Mouse (Mus musculus): ENCODE data around the gene Trpc2.
"Not testable (repeated sequence)": the region's sequence is repeated elsewhere in the genome, so short reads cannot be mapped to it uniquely, and the experiment has no call there.

Gene Trpc2

GRCm38 (mm10) chr7:102082816-102083215 is at the start of gene Trpc2:
Gene Trpc2, plus strand, starts transcription at chr7:102083116.
- no peak for DNase-seq

- DNase-seq = peak; percentile 24
Observed at GRCm38 (mm10) chr7:102034904-102035303, 48.0 kb upstream of the Trpc2 start.

DNA sequence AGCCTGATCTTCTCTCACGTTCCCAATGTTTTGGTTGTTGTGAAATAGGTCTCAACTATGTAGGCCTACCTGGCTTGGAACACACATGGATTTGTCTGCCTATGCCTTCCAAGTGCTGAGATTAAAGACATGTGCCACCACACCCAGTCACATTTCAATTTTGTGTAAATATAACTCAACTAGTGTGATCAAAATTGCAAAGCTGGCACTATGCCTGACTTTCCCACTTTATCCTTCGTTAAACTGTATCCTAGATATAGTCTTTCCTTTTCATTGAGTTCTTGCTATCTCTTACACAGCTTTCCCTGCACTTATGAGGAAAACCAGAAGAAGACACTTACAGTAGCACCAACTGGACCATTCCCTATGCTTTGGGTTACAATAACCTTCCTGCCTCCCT is 47.4 kb upstream of the Trpc2 start:
- no peak for DNase-seq

- DNase-seq = no peak
Observed at GRCm38 (mm10) chr7:102037318-102037717, 45.6 kb upstream of the Trpc2 start.

- DNase-seq = no peak
Observed at GRCm38 (mm10) chr7:102042314-102042713, 40.6 kb upstream of the Trpc2 start.

GRCm38 (mm10) chr7:102048524-102048923 is 34.4 kb upstream of the Trpc2 start:
- DNase-seq = not testable (repeated sequence)

- DNase-seq = no peak
Observed at GRCm38 (mm10) chr7:102061353-102061752, 21.6 kb upstream of the Trpc2 start.

- no peak for DNase-seq
Observed at GRCm38 (mm10) chr7:102062203-102062602, 20.7 kb upstream of the Trpc2 start.

GRCm38 (mm10) chr7:102063891-102064290 is 19.0 kb upstream of the Trpc2 start:
- DNase-seq = no peak

DNA sequence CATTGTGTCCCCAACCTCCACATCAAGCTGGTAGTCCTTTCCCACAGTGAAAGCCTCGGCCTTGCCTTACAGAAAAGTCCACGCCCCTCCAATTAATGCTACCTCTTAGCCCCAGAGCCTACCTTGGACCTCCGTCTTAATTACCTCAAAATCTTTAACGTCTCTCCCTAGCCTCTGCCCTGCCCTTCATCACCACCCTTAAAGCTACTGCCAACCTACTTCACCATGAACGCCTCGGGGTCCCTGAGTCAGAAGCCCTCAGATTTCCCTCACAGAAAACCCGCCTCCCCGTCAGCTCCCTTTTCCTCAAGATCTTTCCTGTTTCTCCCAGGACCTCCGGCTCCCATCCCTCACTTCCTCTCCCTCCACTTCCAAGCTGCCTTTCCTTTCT is 18.3 kb upstream of the Trpc2 start:
- no peak for DNase-seq

DNA sequence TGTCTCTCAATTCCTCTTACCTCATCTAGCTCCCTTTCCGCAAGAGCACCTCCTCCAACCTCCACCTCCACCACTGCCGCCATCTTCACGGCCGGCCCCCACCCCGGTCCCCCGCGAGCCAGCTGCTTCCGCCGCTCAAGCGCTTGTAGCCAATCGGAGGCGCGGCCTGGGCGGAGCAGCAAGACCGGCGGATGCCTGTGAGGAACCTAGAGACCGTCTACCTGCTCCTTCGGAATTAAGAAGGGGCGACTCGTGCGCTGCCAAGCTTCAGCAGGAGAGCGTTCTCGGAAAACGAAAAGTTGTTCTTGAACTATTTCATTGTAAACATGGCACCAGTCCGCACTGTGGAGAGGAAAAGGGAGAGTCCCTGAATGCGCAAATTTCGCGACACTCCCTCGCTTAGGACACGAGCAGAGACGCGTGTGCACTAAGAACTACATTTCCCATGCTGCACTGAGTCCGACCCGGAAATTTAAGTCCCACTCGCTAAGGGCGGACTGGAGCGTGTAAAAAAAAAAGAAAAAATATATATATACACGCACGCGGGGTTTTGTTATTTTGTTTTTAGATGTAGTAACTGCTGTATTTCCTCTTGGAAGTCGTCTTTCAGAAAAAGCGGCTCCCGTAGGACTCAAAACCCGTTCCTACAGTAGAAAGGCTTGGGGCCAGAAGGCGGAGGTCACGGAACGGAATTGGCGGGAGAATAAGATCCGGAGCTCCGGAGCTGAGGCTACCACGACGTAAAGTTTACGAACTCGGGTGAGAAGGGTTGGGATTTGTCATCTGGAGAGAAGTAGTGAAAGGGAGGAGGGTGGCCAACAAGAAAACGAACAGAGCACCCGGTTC is 17.6 kb upstream of the Trpc2 start, which contains the start of the genes Rnf121, Xndc1 and Xntrpc:
TSS of gene Rnf121 (minus strand) at position 424 of the 846 bp plus-strand sequence.
TSS of gene Xndc1 (plus strand) at position 466 of the 846 bp plus-strand sequence.
TSS of gene Xntrpc (plus strand) at position 668 of the 846 bp plus-strand sequence.
- peak; percentile 95 for DNase-seq

- no peak for DNase-seq
Observed at GRCm38 (mm10) chr7:102066363-102066762, 16.6 kb upstream of the Trpc2 start.

DNA sequence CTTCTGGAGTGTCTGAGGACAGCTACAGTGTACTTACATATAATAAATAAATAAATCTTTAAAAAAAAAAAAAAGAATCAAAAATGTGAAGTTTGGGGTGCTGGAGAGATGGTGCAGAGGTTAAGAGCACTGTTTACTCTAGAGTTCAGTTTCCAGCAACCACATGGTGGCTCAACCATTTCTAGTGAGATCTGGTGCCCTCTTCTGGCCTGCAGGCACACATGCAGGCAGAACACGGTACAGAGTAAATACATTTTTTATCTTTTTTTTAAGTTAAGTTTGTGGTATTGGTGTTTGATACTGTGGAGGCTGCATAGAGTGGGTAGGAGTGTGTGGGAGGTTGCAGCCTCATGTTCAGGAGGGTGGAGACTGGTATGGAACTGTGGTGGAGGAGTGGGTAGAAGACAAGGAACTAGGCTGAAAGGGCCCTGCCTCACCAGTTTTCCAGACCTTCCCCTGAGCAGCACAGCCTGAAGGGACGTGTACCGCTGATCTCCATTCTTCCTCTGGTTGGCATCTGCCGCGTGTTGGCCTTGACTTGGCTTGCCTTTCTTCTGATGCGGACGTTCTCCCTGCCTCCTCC is 6.1 kb upstream of the Trpc2 start:
- peak; percentile 44 for DNase-seq

DNA sequence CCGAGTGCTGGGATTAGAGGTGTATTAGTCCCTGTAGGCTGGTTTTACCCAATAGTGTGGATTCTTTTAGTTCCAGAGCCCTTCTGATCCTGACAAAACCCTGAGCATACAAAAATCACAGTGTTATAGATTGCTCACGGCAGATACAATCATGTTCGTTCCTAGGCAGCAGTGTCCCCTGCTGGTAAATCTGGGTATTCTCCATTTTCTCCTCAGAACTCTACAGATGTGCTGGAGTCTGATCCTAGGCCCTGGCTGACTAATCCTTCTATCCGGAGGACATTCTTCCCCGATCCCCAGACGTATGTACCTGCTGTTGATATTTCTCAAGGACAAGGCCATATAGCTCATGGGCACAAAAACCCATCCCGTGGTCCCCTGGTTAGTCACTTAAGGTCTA is 4.4 kb upstream of the Trpc2 start:
- peak; percentile 65 for DNase-seq

GRCm38 (mm10) chr7:102080311-102080710 is 2.6 kb upstream of the Trpc2 start:
- no peak for DNase-seq

DNA sequence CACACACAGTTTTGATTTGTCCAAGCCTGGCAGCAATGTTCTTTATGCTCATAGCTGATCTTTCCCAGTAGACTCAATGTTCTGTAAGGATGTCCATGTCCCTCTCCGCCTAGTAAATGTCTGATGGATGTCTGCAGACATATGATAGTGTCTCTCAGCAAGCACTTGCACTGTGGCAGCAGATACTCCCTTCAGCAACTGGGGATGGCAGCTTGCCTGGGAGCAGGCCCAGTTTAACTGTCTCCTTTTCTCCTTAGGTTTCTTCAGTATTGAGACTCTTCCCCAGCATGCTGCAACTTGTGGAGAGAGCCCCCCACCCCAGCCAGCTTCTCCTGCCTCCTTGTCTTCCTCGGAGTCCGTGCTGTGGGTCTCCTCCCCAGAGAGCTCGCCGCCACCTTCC is 1.1 kb upstream of the Trpc2 start:
- DNase-seq = no peak

DNA sequence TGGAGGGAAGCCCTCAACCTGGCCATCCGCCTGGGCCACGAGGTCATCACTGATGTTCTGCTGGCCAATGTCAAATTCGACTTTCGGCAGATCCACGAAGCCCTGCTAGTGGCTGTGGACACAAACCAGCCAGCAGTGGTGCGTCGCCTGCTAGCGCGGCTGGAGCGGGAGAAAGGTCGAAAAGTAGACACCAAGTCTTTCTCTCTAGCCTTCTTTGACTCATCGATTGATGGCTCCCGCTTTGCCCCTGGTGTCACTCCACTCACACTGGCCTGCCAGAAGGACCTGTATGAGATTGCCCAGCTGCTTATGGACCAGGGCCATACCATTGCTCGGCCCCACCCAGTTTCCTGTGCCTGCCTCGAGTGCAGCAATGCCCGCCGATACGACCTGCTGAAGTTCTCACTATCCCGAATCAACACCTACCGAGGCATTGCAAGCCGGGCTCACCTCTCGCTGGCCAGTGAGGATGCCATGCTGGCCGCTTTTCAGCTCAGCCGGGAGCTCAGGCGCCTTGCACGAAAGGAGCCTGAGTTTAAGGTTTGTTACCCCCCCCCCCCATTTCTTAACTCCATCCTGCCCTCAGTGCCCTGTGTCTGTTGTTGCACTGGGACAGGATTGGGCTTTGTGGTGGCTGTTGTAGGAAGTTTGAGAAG is 1.3 kb downstream of the Trpc2 start:
- no peak for DNase-seq

DNA sequence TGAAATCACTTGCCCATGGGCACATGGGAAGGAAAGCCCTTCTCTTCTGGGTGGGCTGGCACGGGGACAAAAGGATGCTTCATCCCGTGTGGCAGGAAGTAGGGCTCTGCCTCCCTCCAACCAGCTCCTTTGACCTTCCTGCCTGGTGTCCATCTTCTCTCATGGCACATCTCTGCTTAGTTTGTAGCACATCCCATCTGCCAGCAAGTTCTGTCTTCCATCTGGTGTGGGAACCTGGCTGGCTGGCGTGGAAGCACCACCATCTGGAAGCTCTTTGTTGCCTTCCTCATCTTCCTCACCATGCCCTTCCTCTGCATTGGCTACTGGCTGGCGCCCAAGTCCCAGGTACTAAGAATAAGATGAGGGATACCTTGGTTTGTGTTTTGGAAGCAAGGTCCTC is 4.4 kb downstream of the Trpc2 start:
- no peak for DNase-seq

DNA sequence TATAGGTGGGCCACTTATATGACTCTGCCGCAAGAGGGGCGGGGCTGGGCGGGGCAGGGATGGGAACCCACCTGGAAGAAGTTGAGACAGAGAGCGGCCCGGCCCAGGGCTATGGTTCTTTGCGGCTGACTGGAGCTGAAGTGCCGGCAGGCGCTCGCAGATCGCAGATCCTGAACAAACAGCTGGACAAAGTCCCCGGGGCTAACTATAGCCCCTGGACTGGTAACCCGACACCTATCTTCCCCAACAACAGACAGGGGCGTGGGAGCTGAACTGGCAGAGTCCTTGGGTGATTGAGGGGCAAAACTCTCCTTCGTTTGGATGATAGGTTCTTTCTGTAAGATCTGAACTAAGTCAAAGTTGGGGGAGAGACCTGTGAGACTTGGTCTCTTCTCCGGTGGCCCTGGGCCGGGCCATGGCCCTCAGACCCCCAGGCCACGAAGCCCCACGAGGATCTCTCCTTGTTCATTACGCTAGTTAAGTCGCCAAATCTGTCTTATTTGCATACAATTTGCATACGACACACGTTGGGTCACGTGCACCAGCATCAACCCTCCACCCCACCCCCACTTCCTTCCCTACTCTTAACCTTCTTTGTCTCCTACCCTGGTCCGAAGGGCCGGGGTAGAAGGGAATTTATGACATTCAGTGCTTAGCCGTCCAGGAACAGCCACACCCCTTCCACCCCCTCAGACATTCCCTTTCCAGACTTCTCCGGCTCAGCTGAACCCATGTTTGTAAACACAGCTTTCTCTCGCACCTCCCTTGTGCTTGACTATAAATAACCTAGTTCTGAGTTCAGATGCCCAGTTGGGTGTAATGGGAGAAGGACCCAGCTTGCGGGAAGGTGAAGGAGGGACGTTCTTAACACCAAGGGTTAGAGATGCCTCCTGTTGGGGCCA is 17.1 kb downstream of the Trpc2 start:
- DNase-seq = peak; percentile 84

DNA sequence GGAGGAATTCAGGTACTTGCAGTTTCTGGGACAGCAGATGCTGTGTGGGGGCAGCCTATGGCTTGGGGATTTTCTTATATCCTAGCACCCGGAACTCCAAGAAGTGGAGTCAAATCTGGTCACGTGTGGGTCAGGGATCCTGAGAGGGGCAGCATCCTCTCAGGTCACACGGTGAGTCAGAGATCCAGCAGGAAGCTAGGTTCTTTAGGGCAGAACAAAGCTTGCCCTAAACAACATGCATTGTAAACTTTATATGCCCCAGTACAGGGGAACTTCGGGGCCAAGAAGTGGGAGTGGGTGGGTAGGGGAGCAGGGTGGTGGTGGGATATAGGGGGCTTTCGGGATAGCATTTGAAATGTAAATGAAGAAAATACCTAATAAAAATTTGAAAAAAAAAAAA is 18.0 kb downstream of the Trpc2 start:
- no peak for DNase-seq

DNA sequence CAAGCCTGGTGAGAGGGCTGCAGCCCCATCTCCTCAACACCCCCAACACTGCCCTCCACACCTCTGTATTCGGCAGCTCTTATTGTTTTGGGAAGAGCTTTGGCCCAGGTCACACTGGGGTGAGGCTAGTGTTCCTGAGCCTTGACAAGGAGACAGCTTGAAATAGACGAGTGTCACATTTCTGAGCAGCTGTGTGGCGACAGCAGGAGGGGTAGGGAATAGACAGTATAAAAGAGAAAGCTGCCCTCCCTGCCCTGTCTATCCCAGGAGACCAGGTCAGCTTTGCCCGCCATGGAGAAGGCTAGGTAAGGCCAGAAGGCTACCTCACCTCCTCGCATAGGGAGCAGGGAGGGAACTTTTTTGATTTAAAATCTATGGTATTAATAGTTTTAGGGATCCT is 18.6 kb downstream of the Trpc2 start, which contains the start of gene Art1:
TSS of gene Art1 (plus strand) at position 257 of the 400 bp plus-strand sequence.
- no peak for DNase-seq

DNA sequence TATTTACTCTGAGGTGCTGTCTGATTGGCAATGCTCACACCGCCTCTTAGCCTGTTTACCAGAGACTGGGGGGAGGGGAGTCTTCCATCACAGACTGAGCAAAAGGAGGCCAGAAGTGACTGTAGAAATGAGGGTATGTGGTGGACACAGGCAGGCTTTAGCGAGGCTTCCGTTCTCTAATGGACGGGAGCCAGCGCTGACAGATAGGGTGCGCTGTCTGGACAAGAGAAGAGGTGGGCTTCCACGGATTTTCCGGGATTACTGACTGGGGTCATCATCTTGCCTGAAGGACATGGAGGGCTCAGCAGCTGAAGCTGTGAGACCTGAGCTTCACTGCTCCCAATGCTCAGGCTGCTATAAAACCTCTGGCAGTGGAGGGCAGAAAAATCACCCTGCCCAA is 19.3 kb downstream of the Trpc2 start:
- peak; percentile 22 for DNase-seq

GRCm38 (mm10) chr7:102102696-102103095 is 19.8 kb downstream of the Trpc2 start:
- DNase-seq = no peak
